Mouse (Mus musculus): ENCODE results near the gene Rgr. TPM values are rescaled to one million over a fixed set of nuclear protein-coding genes. Genes with fewer than 3 reads are reported as not detected.
A peak's percentile ranks its signal among the peaks of the same experiment; 100 is the strongest.
"Not testable (repeated sequence)": the region's sequence is repeated elsewhere in the genome, so short reads cannot be mapped to it uniquely, and the experiment has no call there.

The Rgr gene
- polyA plus RNA-seq, 1 experiment from 2014 or later = not detected

GRCm38 (mm10) chr14:37015894-37016293, 32.9 kb downstream of the Rgr start:
- Histone ChIP-seq H3K4me1 (ENCODE audit: control insufficient read depth, insufficient read depth, low read length) (no peaks in the 10 kb centered on the region), H3K4me2 (replicated peaks; ENCODE audit: low read depth, low read length) (no peak overlapping the region), H3K9me3 (ENCODE audit: control insufficient read depth, low read depth, low read length) (no peaks in the 10 kb centered on the region), H3K36me3 (ENCODE audit: control insufficient read depth, insufficient read depth, low read length) (no peaks in the 10 kb centered on the region), H3K27me3 (ENCODE audit: control insufficient read depth, insufficient read depth, low read length) (no peaks in the 10 kb centered on the region), H3K4me3 (ENCODE audit: low read depth, low read length) (no peak overlapping the region), H3K27ac (ENCODE audit: low read length) (no peak overlapping the region), H3K9ac (replicated peaks; ENCODE audit: low read depth, low read length) (no peak overlapping the region)
- 32% methylated on average over 5 of the region's 5 CpGs for WGBS
- ATAC-seq (ENCODE audit: insufficient number of reproducible peaks, insufficient read depth, low FRiP score, low read depth) = peak; percentile 56; the same call in 1 of the 2 replicates

GRCm38 (mm10) chr14:37013644-37014043, 35.1 kb downstream of the Rgr start:
- Histone ChIP-seq H3K4me1 (ENCODE audit: control insufficient read depth, insufficient read depth, low read length) (no peaks in the 10 kb centered on the region), H3K4me3 (ENCODE audit: low read depth, low read length) (no peak overlapping the region), H3K27me3 (ENCODE audit: control insufficient read depth, insufficient read depth, low read length) (no peaks in the 10 kb centered on the region), H3K4me2 (replicated peaks; ENCODE audit: low read depth, low read length) (no peak overlapping the region), H3K36me3 (ENCODE audit: control insufficient read depth, insufficient read depth, low read length) (no peaks in the 10 kb centered on the region), H3K27ac (ENCODE audit: low read length) (no peak overlapping the region), H3K9me3 (ENCODE audit: control insufficient read depth, low read depth, low read length) (no peaks in the 10 kb centered on the region), H3K9ac (replicated peaks; ENCODE audit: low read depth, low read length) (no peak overlapping the region)
- ATAC-seq (ENCODE audit: insufficient number of reproducible peaks, insufficient read depth, low FRiP score, low read depth) = no peak
- 48% methylated on average over 3 of the region's 3 CpGs for WGBS

DNA sequence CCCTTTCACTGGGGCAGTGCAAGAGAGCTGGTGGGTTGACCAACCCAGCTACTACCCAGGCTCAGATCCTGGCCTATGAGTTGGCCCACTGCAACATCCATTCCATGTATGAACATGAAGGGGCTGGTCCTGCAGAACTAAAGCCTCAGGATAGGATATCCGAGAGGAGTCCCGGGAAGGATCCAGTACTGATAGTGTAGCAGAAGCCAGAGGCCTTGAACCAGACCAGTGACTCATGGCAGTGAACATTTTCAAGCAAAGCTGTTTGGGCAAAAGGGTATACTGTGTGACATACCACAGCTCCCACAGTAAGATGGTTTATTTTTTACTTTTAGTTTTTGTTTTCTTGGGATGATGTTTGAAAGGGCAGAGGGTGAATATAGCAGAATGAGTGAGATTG, 39.1 kb downstream of the Rgr start:
- H3K4me2 ChIP-seq (replicated peaks; ENCODE audit: low read depth, low read length) = no peak overlapping the region
- no peaks in the 10 kb centered on the region for H3K27me3 ChIP-seq (ENCODE audit: control insufficient read depth, insufficient read depth, low read length)
- H3K27ac ChIP-seq (ENCODE audit: low read length) = no peak overlapping the region
- 76% methylated on average over 2 of the region's 2 CpGs for WGBS
- no peak overlapping the region for H3K9ac ChIP-seq (replicated peaks; ENCODE audit: low read depth, low read length)
- H3K9me3 ChIP-seq (ENCODE audit: control insufficient read depth, low read depth, low read length) = no peaks in the 10 kb centered on the region
- ATAC-seq (ENCODE audit: insufficient number of reproducible peaks, insufficient read depth, low FRiP score, low read depth) = no peak; the same call in 1 of the 2 replicates
- H3K36me3 ChIP-seq (ENCODE audit: control insufficient read depth, insufficient read depth, low read length) = no peaks in the 10 kb centered on the region
- no peak overlapping the region for H3K4me3 ChIP-seq (ENCODE audit: low read depth, low read length)
- no peaks in the 10 kb centered on the region for H3K4me1 ChIP-seq (ENCODE audit: control insufficient read depth, insufficient read depth, low read length)

DNA sequence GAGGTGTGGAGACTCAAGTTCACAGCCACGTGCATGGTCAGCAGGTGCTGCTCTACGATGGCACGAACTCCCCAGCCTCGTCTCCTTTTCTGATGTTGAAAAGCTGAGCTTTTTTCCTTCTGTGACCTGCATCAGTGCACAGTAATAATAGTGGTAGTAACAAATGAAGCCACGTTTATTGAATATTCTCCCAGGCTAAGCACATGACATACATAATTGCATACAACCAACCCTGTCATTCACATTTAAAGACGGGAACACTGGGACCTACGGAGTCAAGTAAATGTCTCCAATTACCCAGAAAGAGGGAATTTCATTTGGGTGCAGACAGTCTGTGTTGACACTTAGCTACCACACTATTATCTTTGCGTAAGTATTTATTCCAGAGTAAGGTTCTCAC, 42.3 kb downstream of the Rgr start:
- H3K4me2 ChIP-seq (replicated peaks; ENCODE audit: low read depth, low read length) = no peak overlapping the region
- ATAC-seq (ENCODE audit: insufficient number of reproducible peaks, insufficient read depth, low FRiP score, low read depth) = no peak
- H3K9me3 ChIP-seq (ENCODE audit: control insufficient read depth, low read depth, low read length) = no peaks in the 10 kb centered on the region
- H3K4me1 ChIP-seq (ENCODE audit: control insufficient read depth, insufficient read depth, low read length) = no peaks in the 10 kb centered on the region
- no peaks in the 10 kb centered on the region for H3K27me3 ChIP-seq (ENCODE audit: control insufficient read depth, insufficient read depth, low read length)
- H3K27ac ChIP-seq (ENCODE audit: low read length) = no peak overlapping the region
- no peak overlapping the region for H3K4me3 ChIP-seq (ENCODE audit: low read depth, low read length)
- H3K36me3 ChIP-seq (ENCODE audit: control insufficient read depth, insufficient read depth, low read length) = no peaks in the 10 kb centered on the region
- H3K9ac ChIP-seq (replicated peaks; ENCODE audit: low read depth, low read length) = no peak overlapping the region
- WGBS = 67% methylated on average over 8 of the region's 8 CpGs

DNA sequence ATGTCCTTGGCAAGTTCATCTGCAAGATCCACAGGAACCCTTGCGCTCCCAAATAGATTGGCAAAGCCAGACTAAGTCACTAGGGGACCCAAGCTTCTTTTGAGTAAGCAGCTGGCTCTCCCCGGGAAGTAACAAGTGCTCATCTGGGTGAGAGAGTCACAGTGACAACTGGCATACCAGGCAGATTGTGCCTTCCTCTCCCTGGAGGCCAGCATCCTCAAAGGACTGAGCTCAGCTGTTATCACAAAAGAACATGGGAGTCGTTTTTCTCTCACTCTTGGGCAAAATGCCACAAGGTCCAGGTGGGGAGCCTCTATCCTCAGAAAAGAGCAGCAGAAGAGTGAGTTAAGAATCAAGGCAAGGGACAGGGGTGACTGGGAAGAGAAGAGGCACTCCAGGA, 42.9 kb downstream of the Rgr start:
- Histone ChIP-seq H3K9me3 (ENCODE audit: control insufficient read depth, low read depth, low read length) (no peaks in the 10 kb centered on the region), H3K4me2 (replicated peaks; ENCODE audit: low read depth, low read length) (no peak overlapping the region), H3K36me3 (ENCODE audit: control insufficient read depth, insufficient read depth, low read length) (no peaks in the 10 kb centered on the region), H3K4me3 (ENCODE audit: low read depth, low read length) (no peak overlapping the region), H3K4me1 (ENCODE audit: control insufficient read depth, insufficient read depth, low read length) (no peaks in the 10 kb centered on the region), H3K27me3 (ENCODE audit: control insufficient read depth, insufficient read depth, low read length) (no peaks in the 10 kb centered on the region), H3K27ac (ENCODE audit: low read length) (no peak overlapping the region), H3K9ac (replicated peaks; ENCODE audit: low read depth, low read length) (no peak overlapping the region)
- ATAC-seq (ENCODE audit: insufficient number of reproducible peaks, insufficient read depth, low FRiP score, low read depth) = no peak
- WGBS = 27% methylated on average over 3 of the region's 3 CpGs

- no peak overlapping the region for H3K9ac ChIP-seq (replicated peaks; ENCODE audit: low read depth, low read length)
- no peaks in the 10 kb centered on the region for H3K9me3 ChIP-seq (ENCODE audit: control insufficient read depth, low read depth, low read length)
- no peaks in the 10 kb centered on the region for H3K27me3 ChIP-seq (ENCODE audit: control insufficient read depth, insufficient read depth, low read length)
- no peak overlapping the region for H3K27ac ChIP-seq (ENCODE audit: low read length)
- H3K36me3 ChIP-seq (ENCODE audit: control insufficient read depth, insufficient read depth, low read length) = no peaks in the 10 kb centered on the region
- no peaks in the 10 kb centered on the region for H3K4me1 ChIP-seq (ENCODE audit: control insufficient read depth, insufficient read depth, low read length)
- ATAC-seq (ENCODE audit: insufficient number of reproducible peaks, insufficient read depth, low FRiP score, low read depth) = no peak
- H3K4me2 ChIP-seq (replicated peaks; ENCODE audit: low read depth, low read length) = no peak overlapping the region
- WGBS = 74% methylated on average over 8 of the region's 8 CpGs
- H3K4me3 ChIP-seq (ENCODE audit: low read depth, low read length) = no peak overlapping the region
Measured at GRCm38 (mm10) chr14:37003431-37004095, 45.2 kb downstream of the Rgr start.

DNA sequence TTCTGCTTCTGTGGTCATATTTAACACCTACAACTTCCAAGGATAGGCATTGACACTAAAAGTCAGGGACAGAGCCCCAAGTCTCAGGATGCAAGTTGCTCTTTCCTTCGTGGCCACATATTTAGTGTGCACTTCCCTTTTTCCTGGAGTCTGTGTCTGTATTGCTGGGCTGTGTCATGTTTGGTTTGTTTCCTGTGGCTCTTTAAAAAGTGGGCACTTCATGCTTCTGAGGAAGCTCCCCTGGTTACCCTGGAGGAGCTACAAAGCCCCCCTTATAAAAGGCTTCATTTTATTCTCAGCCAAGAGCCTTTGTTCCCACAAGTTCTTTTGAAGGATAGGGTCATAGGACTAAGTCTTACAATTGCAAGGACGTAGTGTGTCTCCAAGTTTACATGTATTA, 45.9 kb downstream of the Rgr start:
- Histone ChIP-seq H3K4me3 (ENCODE audit: low read depth, low read length) (no peak overlapping the region), H3K4me1 (ENCODE audit: control insufficient read depth, insufficient read depth, low read length) (no peaks in the 10 kb centered on the region), H3K9me3 (ENCODE audit: control insufficient read depth, low read depth, low read length) (no peaks in the 10 kb centered on the region), H3K36me3 (ENCODE audit: control insufficient read depth, insufficient read depth, low read length) (no peaks in the 10 kb centered on the region), H3K27ac (ENCODE audit: low read length) (no peak overlapping the region), H3K9ac (replicated peaks; ENCODE audit: low read depth, low read length) (no peak overlapping the region), H3K4me2 (replicated peaks; ENCODE audit: low read depth, low read length) (no peak overlapping the region), H3K27me3 (ENCODE audit: control insufficient read depth, insufficient read depth, low read length) (no peaks in the 10 kb centered on the region)
- no peak for ATAC-seq (ENCODE audit: insufficient number of reproducible peaks, insufficient read depth, low FRiP score, low read depth)
- WGBS = 63% methylated on average over 2 of the region's 2 CpGs

DNA sequence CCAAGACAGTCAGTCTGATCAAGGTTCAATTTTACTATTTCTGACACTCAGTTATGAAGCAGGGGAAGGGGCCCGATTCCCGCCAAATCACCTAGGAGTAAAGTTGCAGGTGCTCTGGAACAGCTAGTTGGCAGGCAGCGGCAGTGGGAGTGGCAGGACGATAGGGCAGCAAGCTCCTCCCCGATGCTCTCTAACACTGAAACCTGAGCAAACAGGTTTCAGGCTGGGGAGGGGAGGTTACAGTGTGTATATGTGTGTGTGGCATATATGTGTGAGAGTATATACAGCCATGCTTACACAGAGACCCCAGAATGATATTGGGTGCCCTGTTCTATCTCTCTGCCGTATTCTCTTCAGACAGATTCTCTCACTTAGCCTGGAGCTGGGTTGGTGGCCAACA, 48.0 kb downstream of the Rgr start:
- not testable (repeated sequence) for H3K4me1 ChIP-seq (ENCODE audit: control insufficient read depth, insufficient read depth, low read length); ATAC-seq (ENCODE audit: insufficient number of reproducible peaks, insufficient read depth, low FRiP score, low read depth); H3K4me2 ChIP-seq (replicated peaks; ENCODE audit: low read depth, low read length); H3K36me3 ChIP-seq (ENCODE audit: control insufficient read depth, insufficient read depth, low read length); H3K27ac ChIP-seq (ENCODE audit: low read length); H3K9ac ChIP-seq (replicated peaks; ENCODE audit: low read depth, low read length); H3K9me3 ChIP-seq (ENCODE audit: control insufficient read depth, low read depth, low read length); H3K4me3 ChIP-seq (ENCODE audit: low read depth, low read length); H3K27me3 ChIP-seq (ENCODE audit: control insufficient read depth, insufficient read depth, low read length)
- WGBS = 74% methylated on average over 6 of the region's 6 CpGs

- Histone ChIP-seq H3K4me3 (ENCODE audit: low read depth, low read length) (no peak overlapping the region), H3K27me3 (ENCODE audit: control insufficient read depth, insufficient read depth, low read length) (no peaks in the 10 kb centered on the region), H3K36me3 (ENCODE audit: control insufficient read depth, insufficient read depth, low read length) (no peaks in the 10 kb centered on the region), H3K4me1 (ENCODE audit: control insufficient read depth, insufficient read depth, low read length) (no peaks in the 10 kb centered on the region), H3K27ac (ENCODE audit: low read length) (no peak overlapping the region), H3K9me3 (ENCODE audit: control insufficient read depth, low read depth, low read length) (no peaks in the 10 kb centered on the region), H3K9ac (replicated peaks; ENCODE audit: low read depth, low read length) (no peak overlapping the region), H3K4me2 (replicated peaks; ENCODE audit: low read depth, low read length) (no peak overlapping the region)
- ATAC-seq (ENCODE audit: insufficient number of reproducible peaks, insufficient read depth, low FRiP score, low read depth) = no peak
Measured at GRCm38 (mm10) chr14:36989784-36990183, 59.0 kb downstream of the Rgr start.

Data from stomach, embryonic 14.5 days (tissue).